Mouse (Mus musculus): ENCODE measurements around the gene Ift43. TPM values are rescaled to one million over a fixed set of nuclear protein-coding genes. Genes with fewer than 3 reads are reported as not detected.

Ift43 gene
- total and polyA plus RNA-seq, 3 experiments, result 0.42 to 1.9 TPM; not detected in 1

- TF ChIP-seq KAT2A (conservative IDR thresholded peaks at IDR 0.05; ENCODE audit: low read depth, low read length) (no peak), POLR2A (IDR thresholded peaks at IDR 0.05; ENCODE audit: control insufficient read depth in 1 of 2, insufficient read depth in 1 of 2, low read depth in 1 of 2, low read length in 2 of 2, poor library complexity in 1 of 2) (no peak), EP300 (IDR thresholded peaks at IDR 0.05; ENCODE audit: low read depth in 1 of 2, low read length in 2 of 2) (peak in 1 of 2 experiments; percentile 39; a peak in 2 of 4 replicates), RAD21 (IDR thresholded peaks at IDR 0.05; ENCODE audit: low read depth, low read length) (no peak), TAL1 (IDR thresholded peaks at IDR 0.05; ENCODE audit: low read length) (0 out of 2 replicates have a peak, but pooled peaks have one; percentile 7), MXI1 (IDR thresholded peaks at IDR 0.05; ENCODE audit: low read depth, low read length) (no peak), MYC (IDR thresholded peaks at IDR 0.05; ENCODE audit: low read depth, low read length) (no peak), CHD2 (IDR thresholded peaks at IDR 0.05; ENCODE audit: low read length) (no peak), GATA1 (IDR thresholded peaks at IDR 0.05; ENCODE audit: low read depth, low read length) (no peak), TCF12 (IDR thresholded peaks at IDR 0.05; ENCODE audit: low read depth, low read length) (no peak), ELF1 (IDR thresholded peaks at IDR 0.05; ENCODE audit: low read depth, low read length) (no peak), CTCF (IDR thresholded peaks at IDR 0.05 in 2 of 3, conservative IDR thresholded peaks at IDR 0.05 in 1 of 3; ENCODE audit: control insufficient read depth in 1 of 3, insufficient read depth in 1 of 3, low read depth in 2 of 3, low read length in 3 of 3, poor library complexity in 1 of 3, severe bottlenecking in 1 of 3) (no peak), MAFK (IDR thresholded peaks at IDR 0.05; ENCODE audit: borderline replicate concordance, low read depth, low read length) (no peak), GABPA (IDR thresholded peaks at IDR 0.05; ENCODE audit: low read depth, low read length) (no peak), ZNF384 (IDR thresholded peaks at IDR 0.05; ENCODE audit: low read depth, low read length) (no peak), POLR2AphosphoS5 (IDR thresholded peaks at IDR 0.05; ENCODE audit: borderline replicate concordance, low read depth, low read length) (no peak), ZKSCAN1 (IDR thresholded peaks at IDR 0.05; ENCODE audit: low read depth, low read length) (no peak), MEF2A (IDR thresholded peaks at IDR 0.05; ENCODE audit: extremely low read depth, insufficient replicate concordance, low read depth, low read length, poor library complexity, severe bottlenecking) (no peak), ZC3H11A (IDR thresholded peaks at IDR 0.05; ENCODE audit: low read depth, low read length) (no peak), NELFE (IDR thresholded peaks at IDR 0.05; ENCODE audit: low read depth, low read length) (peak; percentile 26; the same call in 1 of the 2 replicates), MAX (IDR thresholded peaks at IDR 0.05; ENCODE audit: low read length) (no peak)
- H3K4me3 ChIP-seq (ENCODE audit: control insufficient read depth in 1 of 2, insufficient read depth in 1 of 2, low read depth in 2 of 2, low read length in 2 of 2), result peak overlapping the region; percentile 7 to 22; a peak in 3 of 4 replicates
- H3K79me2 ChIP-seq (ENCODE audit: control insufficient read depth, insufficient read depth, low read length, poor library complexity), result no peaks in the 10 kb centered on the region
- peak; percentile 77 for DNase-seq (ENCODE audit: low read depth, low spot score)
- peaks cover 0 to 10% of the 10 kb centered on the region in 2 experiments; a peak in 2 of 4 replicates for H3K36me3 ChIP-seq (ENCODE audit: control insufficient read depth in 1 of 2, insufficient read depth in 2 of 2, low read length in 2 of 2)
- H3K27ac ChIP-seq (ENCODE audit: control insufficient read depth, low read depth, low read length), result peak overlapping the region; percentile 82
- no peaks in the 10 kb centered on the region for H3K27me3 ChIP-seq (ENCODE audit: control insufficient read depth in 1 of 2, insufficient read depth in 2 of 2, low read length in 2 of 2)
- H3K9ac ChIP-seq (ENCODE audit: control insufficient read depth, low read depth, low read length, poor library complexity, severe bottlenecking), result peak overlapping the region; percentile 10
- H3K4me1 ChIP-seq (ENCODE audit: control insufficient read depth in 1 of 2, insufficient read depth in 2 of 2, low read length in 2 of 2), result peaks cover 4 to 16% of the 10 kb centered on the region in 2 experiments
- no peaks in the 10 kb centered on the region for H3K9me3 ChIP-seq (replicated peaks; ENCODE audit: insufficient read depth, low read length)
Observed at GRCm38 (mm10) chr12:86146246-86146645, 63.9 kb downstream of the Ift43 start.

- H3K9me3 ChIP-seq (replicated peaks; ENCODE audit: insufficient read depth, low read length), result no peaks in the 10 kb centered on the region
- H3K27ac ChIP-seq (ENCODE audit: control insufficient read depth, low read depth, low read length), result no peak overlapping the region
- no peak overlapping the region for H3K4me3 ChIP-seq (ENCODE audit: control insufficient read depth in 1 of 2, insufficient read depth in 1 of 2, low read depth in 2 of 2, low read length in 2 of 2)
- H3K27me3 ChIP-seq (ENCODE audit: control insufficient read depth in 1 of 2, insufficient read depth in 2 of 2, low read length in 2 of 2), result no peaks in the 10 kb centered on the region
- H3K79me2 ChIP-seq (ENCODE audit: control insufficient read depth, insufficient read depth, low read length, poor library complexity), result no peaks in the 10 kb centered on the region
- TF ChIP-seq ZMIZ1 (IDR thresholded peaks at IDR 0.05; ENCODE audit: low read depth, low read length) (no peak), MAZ (IDR thresholded peaks at IDR 0.05; ENCODE audit: low read depth, low read length) (no peak)
- H3K4me1 ChIP-seq (ENCODE audit: control insufficient read depth in 1 of 2, insufficient read depth in 2 of 2, low read length in 2 of 2), result peaks cover 4 to 28% of the 10 kb centered on the region in 2 experiments
- peaks cover 0 to 16% of the 10 kb centered on the region in 2 experiments; a peak in 2 of 4 replicates for H3K36me3 ChIP-seq (ENCODE audit: control insufficient read depth in 1 of 2, insufficient read depth in 2 of 2, low read length in 2 of 2)
- no peak overlapping the region for H3K9ac ChIP-seq (ENCODE audit: control insufficient read depth, low read depth, low read length, poor library complexity, severe bottlenecking)
- no peak for DNase-seq (ENCODE audit: low read depth, low spot score)
Observed at GRCm38 (mm10) chr12:86148271-86148670, 65.9 kb downstream of the Ift43 start.

All from MEL (cell line).